Mouse (Mus musculus) heart, postnatal 0 days (tissue): ENCODE measurements around the gene Hist1h2bj. TPM values are rescaled to one million over a fixed set of nuclear protein-coding genes. Genes with fewer than 3 reads are reported as not detected.
A peak's percentile ranks its signal among the peaks of the same experiment; 100 is the strongest.
"Not testable (repeated sequence)": the region's sequence is repeated elsewhere in the genome, so short reads cannot be mapped to it uniquely, and the experiment has no call there.

Source experiments
- ATAC-seq: fragments of 200-750 bp; cut with Nextera tagmentation; 2 replicates; pipeline ENCODE4 v1.8.0; 2017; ENCODE audit warnings: low read depth, moderate number of reproducible peaks, moderate library complexity; ENCODE audit not compliant: insufficient read depth
- DNase-seq: peaks from one replicate; pipeline ENCODE4 v3.0.0-alpha.2; 2016; ENCODE audit warnings: low spot score
- H3K27ac ChIP-seq: fragments of 300-500 bp; sonication (generic); 2 replicates; pipeline ENCODE4 v1.5.1; 2014; ENCODE audit warnings: low read depth, mild to moderate bottlenecking
- H3K27me3 ChIP-seq: fragments of 300-500 bp; sonication (generic); 2 replicates; pipeline ENCODE4 v1.6.1; 2014; ENCODE audit warnings: low read length, mixed read lengths; ENCODE audit not compliant: control insufficient read depth, insufficient read depth
- H3K36me3 ChIP-seq: fragments of 300-500 bp; sonication (generic); replicated peaks from 2 replicates; pipeline ENCODE4 v1.6.1; 2014; ENCODE audit warnings: low read length, mixed read lengths; ENCODE audit not compliant: control insufficient read depth, insufficient read depth
- H3K4me1 ChIP-seq: fragments of 300-500 bp; sonication (generic); 2 replicates; pipeline ENCODE4 v1.6.1; 2014; ENCODE audit warnings: antibody characterized with exemption; ENCODE audit not compliant: control insufficient read depth, insufficient read depth
- H3K4me2 ChIP-seq: fragments of 300-500 bp; sonication (generic); 2 replicates; pipeline ENCODE4 v1.6.1; 2014; ENCODE audit warnings: low read depth, mild to moderate bottlenecking, low read length, moderate library complexity
- H3K4me3 ChIP-seq: fragments of 300-500 bp; sonication (generic); 2 replicates; pipeline ENCODE4 v1.5.1; 2014; ENCODE audit warnings: low read depth, low read length
- H3K9ac ChIP-seq: fragments of 300-500 bp; sonication (generic); replicated peaks from 2 replicates; pipeline ENCODE4 v1.6.1; 2014; ENCODE audit warnings: low read depth, low read length, mixed read lengths
- H3K9me3 ChIP-seq: fragments of 300-500 bp; sonication (generic); replicated peaks from 2 replicates; pipeline ENCODE4 v1.6.1; 2016; ENCODE audit warnings: low read length; ENCODE audit not compliant: control insufficient read depth
- CTCF ChIP-seq: IDR thresholded peaks from 2 replicates; pipeline ENCODE4 v1.5.1; 2016; ENCODE audit warnings: antibody characterized with exemption, control low read depth, low read depth
- EP300 ChIP-seq: IDR thresholded peaks from 2 replicates; pipeline ENCODE4 v1.6.1; 2016; ENCODE audit warnings: antibody characterized with exemption, low read depth
- WGBS: fragments of 180-500 bp; shearing (Covaris S2); extraction: QIAGEN DNeasy Blood & Tissue Kit; methylation state at CpG from one replicate; pipeline ENCODE4 v1.1.7; 2014; 5-methylcytosine and 5-hydroxymethylcytosine counted together
- polyA plus RNA-seq: library from polyadenylated mRNA; unstranded; fragments of >200 nt; fragmentation: Nextera tagmentation; extraction: Ambion mirVana; gene quantifications from 2 replicates; pipeline ENCODE4 v1.2.1, GENCODE M21; 2015
- total RNA-seq: library from RNA; depleted of rRNA; stranded (reverse); fragments of >200 nt; gene quantifications from 2 replicates; pipeline ENCODE4 v1.2.3, GENCODE M21; 2014; ENCODE audit warnings: low replicate concordance; rRNA removed

Hist1h2bj gene
- total RNA-seq (1,225 and 1,316 TPM in 2 replicates), polyA plus RNA-seq (1.7 and 3.1 TPM in 2 replicates)

DNA sequence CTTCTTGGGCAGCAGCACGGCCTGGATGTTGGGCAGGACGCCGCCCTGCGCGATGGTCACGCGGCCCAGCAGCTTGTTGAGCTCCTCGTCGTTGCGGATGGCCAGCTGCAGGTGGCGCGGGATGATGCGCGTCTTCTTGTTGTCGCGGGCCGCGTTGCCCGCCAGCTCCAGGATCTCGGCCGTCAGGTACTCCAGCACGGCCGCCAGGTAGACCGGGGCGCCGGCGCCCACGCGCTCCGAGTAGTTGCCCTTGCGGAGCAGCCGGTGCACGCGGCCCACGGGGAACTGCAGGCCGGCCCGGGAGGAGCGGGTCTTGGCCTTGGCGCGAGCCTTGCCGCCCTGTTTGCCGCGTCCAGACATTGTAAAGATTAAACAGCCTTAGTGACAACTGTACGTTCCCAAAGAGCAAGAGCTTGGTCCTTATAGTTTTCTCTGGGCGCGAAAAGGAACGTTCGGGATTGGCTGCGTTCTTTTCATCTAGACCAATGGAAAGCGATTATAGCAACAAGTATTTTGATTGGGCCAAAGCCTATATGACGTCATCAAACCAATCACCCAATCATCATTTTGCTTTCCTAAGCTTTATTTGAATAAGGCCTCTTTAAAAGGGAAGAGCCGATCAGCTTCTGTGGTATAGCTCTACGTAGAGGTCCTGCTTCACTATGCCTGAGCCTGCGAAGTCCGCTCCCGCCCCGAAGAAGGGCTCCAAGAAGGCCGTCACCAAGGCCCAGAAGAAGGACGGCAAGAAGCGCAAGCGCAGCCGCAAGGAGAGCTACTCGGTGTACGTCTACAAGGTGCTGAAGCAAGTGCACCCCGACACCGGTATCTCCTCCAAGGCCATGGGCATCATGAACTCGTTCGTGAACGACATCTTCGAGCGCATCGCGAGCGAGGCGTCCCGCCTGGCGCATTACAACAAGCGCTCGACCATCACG lies at the start of gene Hist1h2bj, which contains the start of gene Hist1h2ag:
TSS of gene Hist1h2bj (plus strand) at position 647 of the 935 bp plus-strand sequence.
TSS of gene Hist1h2ag (minus strand) at position 377 of the 935 bp plus-strand sequence.
- not testable (repeated sequence) for H3K9me3 ChIP-seq
- 0% methylated on average over 34 of the region's 80 CpGs for WGBS
- H3K9ac ChIP-seq: peak within 1 kb of the TSS; percentile 57

DNA sequence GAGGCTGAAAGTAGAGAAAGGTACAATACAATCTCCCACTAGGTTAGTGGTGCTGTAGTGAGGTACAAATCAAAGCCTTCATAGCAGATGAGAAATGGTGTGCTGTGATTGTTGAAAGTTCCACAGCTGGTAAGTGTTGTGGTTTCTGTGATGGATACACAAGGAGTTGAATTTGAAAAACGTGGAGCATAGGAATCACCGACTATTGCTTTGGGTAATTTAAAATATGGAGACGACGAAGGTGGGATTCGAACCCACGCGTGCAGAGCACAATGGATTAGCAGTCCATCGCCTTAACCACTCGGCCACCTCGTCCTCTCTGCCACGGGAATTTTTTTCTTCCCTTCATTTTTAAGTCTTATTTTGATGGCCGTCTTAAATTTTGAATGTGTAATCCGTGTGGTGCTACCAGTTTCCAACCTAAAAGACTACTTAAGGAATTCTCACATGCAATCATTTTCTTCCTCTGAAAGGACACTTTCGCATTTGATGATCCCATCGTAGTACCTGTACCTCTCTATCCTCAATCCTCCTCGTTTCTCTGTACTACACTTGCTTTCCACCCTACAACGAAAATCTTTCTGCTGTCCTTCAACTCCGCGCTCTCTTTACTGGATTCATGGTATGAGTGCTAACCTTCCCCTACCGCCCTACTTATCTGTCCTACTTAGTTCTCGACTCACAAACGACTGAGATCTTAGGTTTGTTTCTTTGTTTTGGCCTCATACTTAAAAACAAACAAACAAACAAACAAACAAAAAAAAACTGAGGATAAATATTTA lies 48.9 kb upstream of the Hist1h2bj start:
- 10% methylated on average over 22 of the region's 22 CpGs for WGBS
- Histone ChIP-seq H3K9ac (no peak overlapping the region), H3K27me3 (peaks cover 61% of the 10 kb centered on the region), H3K9me3 (peaks cover 13% of the 10 kb centered on the region; the same call in 1 of the 2 replicates), H3K4me3 (no peak overlapping the region; the same call in 1 of the 2 replicates), H3K4me2 (no peak overlapping the region), H3K27ac (no peak overlapping the region), H3K36me3 (no peaks in the 10 kb centered on the region), H3K4me1 (0 out of 2 replicates have a peak, but pooled peaks cover 3% of the 10 kb centered on the region)
- no peak for ATAC-seq
- no peak for TF ChIP-seq CTCF
- no peak for TF ChIP-seq EP300
- DNase-seq: peak; percentile 11

More for the DNA sequence above, at the start of gene Hist1h2bj, which contains the start of gene Hist1h2ag:
- peak; percentile 85 for ATAC-seq
- not testable (repeated sequence) for H3K36me3 ChIP-seq, H3K27me3 ChIP-seq
- peak within 1 kb of the TSS; percentile 40 for H3K4me3 ChIP-seq
- peak within 1 kb of the TSS; percentile 83 for H3K27ac ChIP-seq
- H3K4me2 ChIP-seq: peak within 1 kb of the TSS; percentile 59
- peak; percentile 97 for DNase-seq
- peaks cover 21% of the 10 kb centered on the region for H3K4me1 ChIP-seq

DNA sequence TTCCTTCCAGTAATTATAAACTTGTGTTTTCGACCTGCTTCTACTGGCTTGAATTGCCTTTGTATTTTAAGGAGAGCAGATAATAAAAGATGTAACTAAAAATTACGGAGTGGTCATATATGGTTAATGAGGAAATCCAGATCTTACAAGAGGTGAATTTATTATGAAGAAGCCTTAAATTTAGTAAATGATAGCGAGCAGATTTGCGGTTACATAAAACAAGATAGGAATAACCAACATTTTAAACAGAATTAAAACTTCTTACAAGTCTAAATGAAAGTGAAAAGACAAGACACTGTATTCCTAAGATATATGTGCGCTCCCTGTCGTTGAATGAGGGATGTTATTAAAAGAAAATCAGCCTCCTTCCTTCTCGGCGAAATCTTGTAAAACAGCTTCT lies 48.1 kb upstream of the Hist1h2bj start:
- H3K27ac ChIP-seq: no peak overlapping the region
- TF ChIP-seq EP300 (no peak), CTCF (no peak)
- no peak for ATAC-seq
- DNase-seq: peak; percentile 11
- H3K4me3 ChIP-seq: peak overlapping the region; percentile 40
- 8% methylated on average over 8 of the region's 8 CpGs for WGBS
- H3K36me3 ChIP-seq: no peaks in the 10 kb centered on the region
- 0 out of 2 replicates have a peak, but pooled peaks cover 3% of the 10 kb centered on the region for H3K4me1 ChIP-seq
- peaks cover 13% of the 10 kb centered on the region; the same call in 1 of the 2 replicates for H3K9me3 ChIP-seq
- no peak overlapping the region for H3K9ac ChIP-seq
- H3K4me2 ChIP-seq: peak overlapping the region; percentile 59
- peaks cover 69% of the 10 kb centered on the region for H3K27me3 ChIP-seq

DNA sequence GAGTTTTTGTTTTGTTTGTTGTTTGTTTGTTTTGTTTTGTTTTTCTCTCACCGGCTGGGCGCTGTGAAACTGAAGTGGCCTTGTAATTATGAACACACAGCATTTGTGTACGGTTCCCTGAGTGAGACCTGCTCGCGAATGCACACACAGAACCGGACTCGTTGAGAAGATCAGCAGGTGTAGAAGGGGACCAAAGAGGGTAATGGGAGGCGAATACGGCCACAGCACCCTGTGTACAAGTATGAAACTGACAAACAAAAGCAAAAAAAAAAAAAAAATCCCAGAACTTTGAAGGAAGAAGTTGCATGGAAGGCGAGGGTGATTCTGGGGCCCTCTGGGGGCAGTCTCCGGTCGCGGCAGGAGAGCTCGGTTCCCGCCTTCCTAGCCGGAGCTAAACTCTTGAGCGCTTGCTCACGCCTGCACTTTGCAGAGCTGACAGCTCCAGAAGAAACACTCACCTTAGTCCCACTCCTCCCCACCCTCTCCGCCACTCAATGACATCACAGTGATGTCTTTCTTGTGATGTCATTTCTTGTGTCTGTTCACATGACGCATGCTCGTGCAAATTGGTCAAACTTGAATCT lies 47.6 kb upstream of the Hist1h2bj start:
- Histone ChIP-seq H3K36me3 (no peaks in the 10 kb centered on the region), H3K27me3 (peaks cover 74% of the 10 kb centered on the region), H3K9me3 (peaks cover 13% of the 10 kb centered on the region; the same call in 1 of the 2 replicates), H3K9ac (no peak overlapping the region), H3K4me2 (peak overlapping the region; percentile 59), H3K4me3 (peak overlapping the region; percentile 40), H3K27ac (no peak overlapping the region), H3K4me1 (0 out of 2 replicates have a peak, but pooled peaks cover 3% of the 10 kb centered on the region)
- ATAC-seq (no peak), DNase-seq (peak; percentile 40)
- TF ChIP-seq EP300 (no peak), CTCF (no peak)
- WGBS: under 1% methylated on average over 21 of the region's 21 CpGs
